Mouse (Mus musculus): ENCODE measurements around the gene Itga2b. TPM values are rescaled to one million over a fixed set of nuclear protein-coding genes. Genes with fewer than 3 reads are reported as not detected.

The Itga2b gene
- polyA plus RNA-seq, 1 experiment from 2014 or later: 6.9 TPM

GRCm38 (mm10) chr11:102408888-102409794, 60.8 kb downstream of the Itga2b start:
- peaks cover 12% of the 10 kb centered on the region for H3K36me3 ChIP-seq
- H3K27me3 ChIP-seq: no peaks in the 10 kb centered on the region
- no peaks in the 10 kb centered on the region for H3K9me3 ChIP-seq
- no peak overlapping the region for H3K9ac ChIP-seq (replicated peaks)
- ATAC-seq (ENCODE audit: insufficient number of reproducible peaks, insufficient read depth, low FRiP score, low TSS enrichment, low read depth): no peak
- peaks cover 14% of the 10 kb centered on the region for H3K4me1 ChIP-seq (replicated peaks)
- peak overlapping the region; percentile 88 for H3K4me2 ChIP-seq
- peak overlapping the region; percentile 79 for H3K4me3 ChIP-seq (replicated peaks)
- H3K27ac ChIP-seq: peak overlapping the region; percentile 83; the same call in 1 of the 2 replicates
- 36% methylated on average over 15 of the region's 15 CpGs for WGBS

GRCm38 (mm10) chr11:102408344-102408876, 61.5 kb downstream of the Itga2b start:
- H3K27ac ChIP-seq: peak overlapping the region; percentile 87
- H3K27me3 ChIP-seq: no peaks in the 10 kb centered on the region
- no peaks in the 10 kb centered on the region for H3K9me3 ChIP-seq
- H3K36me3 ChIP-seq: peaks cover 20% of the 10 kb centered on the region
- H3K4me1 ChIP-seq (replicated peaks): peaks cover 14% of the 10 kb centered on the region
- peak overlapping the region; percentile 88 for H3K4me2 ChIP-seq
- ATAC-seq (ENCODE audit: insufficient number of reproducible peaks, insufficient read depth, low FRiP score, low TSS enrichment, low read depth): peak; percentile 94
- peak overlapping the region; percentile 84 for H3K9ac ChIP-seq (replicated peaks)
- under 1% methylated on average over 32 of the region's 32 CpGs for WGBS
- peak overlapping the region; percentile 79 for H3K4me3 ChIP-seq (replicated peaks)

- 1% methylated on average over 19 of the region's 19 CpGs for WGBS
- H3K4me1 ChIP-seq (replicated peaks): peaks cover 14% of the 10 kb centered on the region
These were observed 62.1 kb downstream of the Itga2b start, which contains the start of gene Slc25a39 for GRCm38 (mm10) chr11:102407834-102408215. Gene Slc25a39 (minus strand): TSS chr11:102407946.

GRCm38 (mm10) chr11:102406900-102407833, 62.8 kb downstream of the Itga2b start:
- Histone ChIP-seq H3K4me2 (peak overlapping the region; percentile 88), H3K27ac (peak overlapping the region; percentile 87), H3K36me3 (peaks cover 32% of the 10 kb centered on the region), H3K9ac (replicated peaks) (peak overlapping the region; percentile 84), H3K27me3 (peaks cover 4% of the 10 kb centered on the region), H3K4me3 (replicated peaks) (peak overlapping the region; percentile 79), H3K9me3 (no peaks in the 10 kb centered on the region), H3K4me1 (replicated peaks) (peaks cover 14% of the 10 kb centered on the region)
- ATAC-seq (ENCODE audit: insufficient number of reproducible peaks, insufficient read depth, low FRiP score, low TSS enrichment, low read depth): peak; percentile 60
- WGBS: under 1% methylated on average over 80 of the region's 85 CpGs

More at GRCm38 (mm10) chr11:102407834-102408215, 62.1 kb downstream of the Itga2b start, which contains the start of gene Slc25a39:
- Histone ChIP-seq H3K36me3 (peaks cover 26% of the 10 kb centered on the region), H3K4me3 (replicated peaks) (peak within 1 kb of the TSS; percentile 79), H3K27me3 (no peaks in the 10 kb centered on the region; the same call in 1 of the 2 replicates), H3K27ac (peak within 1 kb of the TSS; percentile 87), H3K9me3 (no peaks in the 10 kb centered on the region), H3K4me2 (peak within 1 kb of the TSS; percentile 88), H3K9ac (replicated peaks) (peak within 1 kb of the TSS; percentile 84)
- ATAC-seq (ENCODE audit: insufficient number of reproducible peaks, insufficient read depth, low FRiP score, low TSS enrichment, low read depth): no peak

GRCm38 (mm10) chr11:102406401-102406800, 63.5 kb downstream of the Itga2b start:
- peaks cover 37% of the 10 kb centered on the region for H3K36me3 ChIP-seq
- peak overlapping the region; percentile 87 for H3K27ac ChIP-seq
- peaks cover 12% of the 10 kb centered on the region for H3K27me3 ChIP-seq
- no peak for ATAC-seq (ENCODE audit: insufficient number of reproducible peaks, insufficient read depth, low FRiP score, low TSS enrichment, low read depth)
- H3K9me3 ChIP-seq: no peaks in the 10 kb centered on the region
- H3K4me1 ChIP-seq (replicated peaks): peaks cover 14% of the 10 kb centered on the region
- H3K9ac ChIP-seq (replicated peaks): peak overlapping the region; percentile 84
- peak overlapping the region; percentile 88 for H3K4me2 ChIP-seq
- H3K4me3 ChIP-seq (replicated peaks): peak overlapping the region; percentile 79
- WGBS: 11% methylated on average over 3 of the region's 3 CpGs

- ATAC-seq (ENCODE audit: insufficient number of reproducible peaks, insufficient read depth, low FRiP score, low TSS enrichment, low read depth): no peak
- Histone ChIP-seq H3K4me1 (replicated peaks) (peaks cover 14% of the 10 kb centered on the region), H3K9me3 (no peaks in the 10 kb centered on the region), H3K4me3 (replicated peaks) (peak overlapping the region; percentile 79; the same call in 1 of the 2 replicates), H3K4me2 (peak overlapping the region; percentile 88), H3K36me3 (peaks cover 37% of the 10 kb centered on the region), H3K27me3 (peaks cover 18% of the 10 kb centered on the region), H3K27ac (no peak overlapping the region), H3K9ac (replicated peaks) (peak overlapping the region; percentile 84; the same call in 1 of the 2 replicates)
- 85% methylated on average over 11 of the region's 11 CpGs for WGBS
These were observed 64.2 kb downstream of the Itga2b start for GRCm38 (mm10) chr11:102405544-102406285.

- H3K9me3 ChIP-seq: no peaks in the 10 kb centered on the region
- H3K36me3 ChIP-seq: peaks cover 37% of the 10 kb centered on the region
- H3K4me3 ChIP-seq (replicated peaks): no peak overlapping the region
- peaks cover 32% of the 10 kb centered on the region for H3K27me3 ChIP-seq
- peaks cover 22% of the 10 kb centered on the region for H3K4me1 ChIP-seq (replicated peaks)
- no peak for ATAC-seq (ENCODE audit: insufficient number of reproducible peaks, insufficient read depth, low FRiP score, low TSS enrichment, low read depth)
- no peak overlapping the region for H3K27ac ChIP-seq
- no peak overlapping the region for H3K9ac ChIP-seq (replicated peaks)
- 86% methylated on average over 18 of the region's 18 CpGs for WGBS
- H3K4me2 ChIP-seq: no peak overlapping the region
These were observed 65.5 kb downstream of the Itga2b start for GRCm38 (mm10) chr11:102404161-102405010.

- Histone ChIP-seq H3K36me3 (peaks cover 37% of the 10 kb centered on the region), H3K27me3 (peaks cover 39% of the 10 kb centered on the region), H3K9ac (replicated peaks) (0 out of 2 replicates have a peak overlapping the region, but pooled peaks have one; percentile 31), H3K27ac (no peak overlapping the region), H3K4me3 (replicated peaks) (no peak overlapping the region), H3K4me2 (no peak overlapping the region), H3K4me1 (replicated peaks) (peaks cover 24% of the 10 kb centered on the region), H3K9me3 (no peaks in the 10 kb centered on the region)
- no peak for ATAC-seq (ENCODE audit: insufficient number of reproducible peaks, insufficient read depth, low FRiP score, low TSS enrichment, low read depth)
- WGBS: 92% methylated on average over 11 of the region's 11 CpGs
These were observed 66.3 kb downstream of the Itga2b start for GRCm38 (mm10) chr11:102403657-102404056.

Data from limb, embryonic 12.5 days (tissue).